Mouse (Mus musculus): Measurements from ENCODE around the gene Ube4b. TPM values are rescaled to one million over a fixed set of nuclear protein-coding genes. Genes with fewer than 3 reads are reported as not detected.
"Not testable (repeated sequence)": the region's sequence is repeated elsewhere in the genome, so short reads cannot be mapped to it uniquely, and the experiment has no call there.

Ube4b gene
- polyA plus RNA-seq, 1 experiment, result 95.4 TPM

- DNase-seq (ENCODE audit: extremely low spot score in 1 of 2, low spot score in 1 of 2), result no peak
Measured at GRCm38 (mm10) chr4:149440576-149440975, 14.0 kb upstream of the Ube4b start.

- not testable (repeated sequence) for DNase-seq (ENCODE audit: extremely low spot score in 1 of 2, low spot score in 1 of 2)
Measured at GRCm38 (mm10) chr4:149431887-149432286, 5.3 kb upstream of the Ube4b start.

GRCm38 (mm10) chr4:149429592-149429991, 3.0 kb upstream of the Ube4b start:
- DNase-seq (ENCODE audit: extremely low spot score in 1 of 2, low spot score in 1 of 2), result no peak

GRCm38 (mm10) chr4:149425801-149426292, 702 bp downstream of the Ube4b start:
- peak in 1 of 2 experiments; percentile 47 for DNase-seq (ENCODE audit: extremely low spot score in 1 of 2, low spot score in 1 of 2)

- no peak for DNase-seq (ENCODE audit: extremely low spot score in 1 of 2, low spot score in 1 of 2)
Measured at GRCm38 (mm10) chr4:149424755-149425154, 1.8 kb downstream of the Ube4b start.

- DNase-seq (ENCODE audit: extremely low spot score in 1 of 2, low spot score in 1 of 2), result no peak
Measured at GRCm38 (mm10) chr4:149417854-149418365, 8.6 kb downstream of the Ube4b start.

- no peak for DNase-seq (ENCODE audit: extremely low spot score in 1 of 2, low spot score in 1 of 2)
Measured at GRCm38 (mm10) chr4:149416986-149417385, 9.6 kb downstream of the Ube4b start.

- no peak for DNase-seq (ENCODE audit: extremely low spot score in 1 of 2, low spot score in 1 of 2)
Measured at GRCm38 (mm10) chr4:149416417-149416816, 10.1 kb downstream of the Ube4b start.

- no peak for DNase-seq (ENCODE audit: extremely low spot score in 1 of 2, low spot score in 1 of 2)
Measured at GRCm38 (mm10) chr4:149415651-149416169, 10.8 kb downstream of the Ube4b start.

- no peak for DNase-seq (ENCODE audit: extremely low spot score in 1 of 2, low spot score in 1 of 2)
Measured at GRCm38 (mm10) chr4:149414259-149414658, 12.3 kb downstream of the Ube4b start.

GRCm38 (mm10) chr4:149409759-149410158, 16.8 kb downstream of the Ube4b start:
- DNase-seq (ENCODE audit: extremely low spot score in 1 of 2, low spot score in 1 of 2), result peak in 1 of 2 experiments; percentile 42

- DNase-seq (ENCODE audit: extremely low spot score in 1 of 2, low spot score in 1 of 2), result no peak
Measured at GRCm38 (mm10) chr4:149408331-149408730, 18.2 kb downstream of the Ube4b start.

GRCm38 (mm10) chr4:149407461-149407860, 19.1 kb downstream of the Ube4b start:
- no peak for DNase-seq (ENCODE audit: extremely low spot score in 1 of 2, low spot score in 1 of 2)

GRCm38 (mm10) chr4:149405713-149406443, 20.7 kb downstream of the Ube4b start:
- DNase-seq (ENCODE audit: extremely low spot score in 1 of 2, low spot score in 1 of 2), result no peak

GRCm38 (mm10) chr4:149404640-149405465, 21.7 kb downstream of the Ube4b start:
- DNase-seq (ENCODE audit: extremely low spot score in 1 of 2, low spot score in 1 of 2), result peak in 1 of 2 experiments; percentile 54

GRCm38 (mm10) chr4:149403037-149403436, 23.5 kb downstream of the Ube4b start:
- DNase-seq (ENCODE audit: extremely low spot score in 1 of 2, low spot score in 1 of 2), result no peak

- no peak for DNase-seq (ENCODE audit: extremely low spot score in 1 of 2, low spot score in 1 of 2)
Measured at GRCm38 (mm10) chr4:149401591-149401982, 25.0 kb downstream of the Ube4b start.

GRCm38 (mm10) chr4:149400878-149401590, 25.5 kb downstream of the Ube4b start:
- no peak for DNase-seq (ENCODE audit: extremely low spot score in 1 of 2, low spot score in 1 of 2)

GRCm38 (mm10) chr4:149399331-149399910, 27.1 kb downstream of the Ube4b start:
- DNase-seq (ENCODE audit: extremely low spot score in 1 of 2, low spot score in 1 of 2), result no peak

- DNase-seq (ENCODE audit: extremely low spot score in 1 of 2, low spot score in 1 of 2), result no peak
Measured at GRCm38 (mm10) chr4:149398181-149398735, 28.3 kb downstream of the Ube4b start.
